Mouse (Mus musculus) liver, embryonic 16.5 days (tissue): ENCODE measurements at regions not wholly inside any gene's neighbourhood (a gene's known extent, or its start where the extent isn't known, plus 50 kb on each side); places are given as distances from the start of the nearest gene placed in this dataset.

Experiments used
- ATAC-seq: fragments of 200-750 bp; cut with Nextera tagmentation; 2 replicates; pipeline ENCODE4 v1.8.0; 2017; ENCODE audit warnings: low read depth, mild to moderate bottlenecking, moderate number of reproducible peaks, moderate library complexity
- H3K27ac ChIP-seq: fragments of 300-500 bp; sonication (generic); 2 replicates; pipeline ENCODE4 v1.5.1; 2014; ENCODE audit warnings: mild to moderate bottlenecking, low read length
- H3K27me3 ChIP-seq: fragments of 300-500 bp; sonication (generic); 2 replicates; pipeline ENCODE4 v1.6.1; 2014; ENCODE audit warnings: low read depth, low read length, mixed read lengths; ENCODE audit not compliant: control insufficient read depth, insufficient read depth
- H3K36me3 ChIP-seq: fragments of 300-500 bp; sonication (generic); 2 replicates; pipeline ENCODE4 v1.6.1; 2014; ENCODE audit warnings: mild to moderate bottlenecking; ENCODE audit not compliant: control insufficient read depth, insufficient read depth
- H3K4me1 ChIP-seq: fragments of 300-500 bp; sonication (generic); 2 replicates; pipeline ENCODE4 v1.6.1; 2014; ENCODE audit warnings: low read depth, low read length, mixed read lengths; ENCODE audit not compliant: control insufficient read depth
- H3K4me2 ChIP-seq: fragments of 300-500 bp; sonication (generic); 2 replicates; pipeline ENCODE4 v1.6.1; 2014; ENCODE audit warnings: low read depth, low read length, mixed read lengths
- H3K4me3 ChIP-seq: fragments of 300-500 bp; sonication (generic); 2 replicates; pipeline ENCODE4 v1.5.1; 2014; ENCODE audit warnings: low read depth, mild to moderate bottlenecking, low read length
- H3K9ac ChIP-seq: fragments of 300-500 bp; sonication (generic); 2 replicates; pipeline ENCODE4 v1.6.1; 2014; ENCODE audit warnings: low read depth, low read length
- H3K9me3 ChIP-seq: fragments of 300-500 bp; sonication (generic); replicated peaks from 2 replicates; pipeline ENCODE4 v1.6.1; 2016; ENCODE audit warnings: low read length; ENCODE audit not compliant: control insufficient read depth
- WGBS: fragments of 180-500 bp; shearing (Covaris S2); extraction: QIAGEN DNeasy Blood & Tissue Kit; methylation state at CpG from one replicate; pipeline ENCODE4 v1.1.7; 2014; ENCODE audit not compliant: insufficient replicate concordance; 5-methylcytosine and 5-hydroxymethylcytosine counted together

DNA sequence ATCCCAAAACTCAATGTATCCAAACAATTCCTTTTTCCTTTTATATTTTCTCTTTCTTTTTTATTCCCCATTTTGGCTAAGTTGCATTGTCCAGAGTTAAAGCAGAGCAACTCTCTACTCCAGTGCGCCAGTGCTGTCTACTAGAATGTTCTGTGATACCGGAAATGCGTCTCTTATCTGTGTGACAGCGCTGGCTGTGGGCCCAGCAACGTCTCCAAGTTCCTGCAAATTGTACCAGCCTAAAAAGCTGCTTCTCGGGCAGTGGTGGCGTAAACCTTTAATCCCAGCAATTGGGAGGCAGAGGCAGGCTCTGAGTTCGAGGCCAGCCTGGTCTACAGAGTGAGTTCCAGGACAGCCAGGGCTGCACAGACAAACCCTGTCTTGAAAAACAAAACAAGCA is 59.4 kb downstream of the Cox18 start:
- Histone ChIP-seq H3K9me3 (no peaks in the 10 kb centered on the region), H3K4me1 (no peaks in the 10 kb centered on the region), H3K36me3 (no peaks in the 10 kb centered on the region), H3K9ac (no peak overlapping the region), H3K27me3 (no peaks in the 10 kb centered on the region), H3K4me2 (no peak overlapping the region), H3K4me3 (no peak overlapping the region), H3K27ac (no peak overlapping the region)
- 57% methylated on average over 8 of the region's 8 CpGs for WGBS
- ATAC-seq = no peak

DNA sequence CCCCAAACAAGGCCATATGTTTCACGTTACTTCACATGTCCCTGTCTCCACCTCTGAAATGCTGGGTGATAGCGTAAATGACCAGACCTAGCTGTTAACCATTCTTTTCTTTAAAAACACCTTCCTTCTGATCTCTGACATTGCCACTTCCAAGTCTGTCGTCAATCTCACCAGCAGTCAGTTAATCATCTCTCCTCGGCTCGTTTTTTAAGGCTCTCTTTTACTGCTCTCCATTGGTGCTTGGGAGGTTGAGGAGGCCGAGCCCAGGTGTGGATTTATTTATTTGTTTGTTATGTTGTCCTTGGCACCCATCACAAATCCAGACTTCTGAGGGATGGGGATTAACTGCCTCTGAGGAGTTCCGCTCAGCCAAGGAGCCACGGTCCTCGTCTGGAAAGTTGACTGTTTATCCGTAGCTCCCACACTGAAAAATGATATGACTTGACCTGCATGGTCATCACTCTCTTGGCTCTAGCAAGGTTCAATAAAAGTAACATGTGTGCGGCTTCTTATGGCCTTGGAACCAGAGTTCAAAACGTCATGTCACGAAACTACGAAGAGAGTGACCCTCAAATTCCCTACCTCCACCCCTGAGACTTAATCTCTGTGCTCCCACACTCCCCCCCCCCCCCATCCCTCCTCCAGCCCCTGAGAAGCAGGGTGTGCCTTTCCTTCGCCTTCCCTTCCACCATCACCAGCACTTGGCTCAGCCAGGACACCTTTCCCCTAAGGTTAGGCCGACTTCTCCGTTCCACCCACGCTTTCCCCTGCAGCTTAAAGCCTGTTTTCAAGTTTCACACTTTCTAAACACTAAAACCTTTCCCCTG is 60.6 kb downstream of the Cox18 start:
- 62% methylated on average over 18 of the region's 18 CpGs for WGBS
- Histone ChIP-seq H3K27ac (no peak overlapping the region), H3K36me3 (no peaks in the 10 kb centered on the region), H3K4me1 (no peaks in the 10 kb centered on the region), H3K4me2 (no peak overlapping the region), H3K9ac (no peak overlapping the region), H3K27me3 (no peaks in the 10 kb centered on the region), H3K9me3 (no peaks in the 10 kb centered on the region), H3K4me3 (no peak overlapping the region)
- no peak for ATAC-seq

DNA sequence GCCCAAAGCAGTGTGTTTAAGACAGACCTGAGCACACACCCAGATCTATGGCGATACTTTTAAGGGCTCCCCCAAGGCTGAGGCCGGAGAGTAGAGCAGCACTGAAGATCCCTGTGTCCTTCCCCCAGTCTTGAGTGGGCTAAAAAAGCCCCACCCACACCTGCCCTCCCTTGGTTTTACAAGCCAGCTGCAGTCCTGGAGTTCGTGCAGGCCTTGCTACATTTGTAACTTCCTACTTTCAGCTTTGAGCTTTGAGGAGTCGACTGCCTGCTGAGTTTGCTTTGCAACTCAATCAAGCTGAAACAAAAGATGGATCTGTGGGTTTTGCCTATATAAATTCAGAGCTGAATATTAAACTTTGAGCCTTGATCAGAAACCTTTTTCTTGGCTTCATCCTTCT is 63.5 kb downstream of the Cox18 start:
- no peak overlapping the region for H3K9ac ChIP-seq
- H3K27ac ChIP-seq = no peak overlapping the region
- no peak overlapping the region for H3K4me2 ChIP-seq
- ATAC-seq = no peak
- H3K4me1 ChIP-seq = no peaks in the 10 kb centered on the region
- no peaks in the 10 kb centered on the region for H3K36me3 ChIP-seq
- no peaks in the 10 kb centered on the region for H3K27me3 ChIP-seq
- WGBS = 48% methylated on average over 4 of the region's 4 CpGs
- no peak overlapping the region for H3K4me3 ChIP-seq
- H3K9me3 ChIP-seq = no peaks in the 10 kb centered on the region

GRCm38 (mm10) chr5:90156522-90156921 is 67.3 kb downstream of the Cox18 start:
- 80% methylated on average over 4 of the region's 4 CpGs for WGBS
- Histone ChIP-seq H3K4me1 (no peaks in the 10 kb centered on the region), H3K4me2 (no peak overlapping the region), H3K27ac (no peak overlapping the region), H3K9ac (no peak overlapping the region), H3K36me3 (no peaks in the 10 kb centered on the region), H3K4me3 (no peak overlapping the region), H3K27me3 (no peaks in the 10 kb centered on the region), H3K9me3 (no peaks in the 10 kb centered on the region)
- ATAC-seq = no peak

DNA sequence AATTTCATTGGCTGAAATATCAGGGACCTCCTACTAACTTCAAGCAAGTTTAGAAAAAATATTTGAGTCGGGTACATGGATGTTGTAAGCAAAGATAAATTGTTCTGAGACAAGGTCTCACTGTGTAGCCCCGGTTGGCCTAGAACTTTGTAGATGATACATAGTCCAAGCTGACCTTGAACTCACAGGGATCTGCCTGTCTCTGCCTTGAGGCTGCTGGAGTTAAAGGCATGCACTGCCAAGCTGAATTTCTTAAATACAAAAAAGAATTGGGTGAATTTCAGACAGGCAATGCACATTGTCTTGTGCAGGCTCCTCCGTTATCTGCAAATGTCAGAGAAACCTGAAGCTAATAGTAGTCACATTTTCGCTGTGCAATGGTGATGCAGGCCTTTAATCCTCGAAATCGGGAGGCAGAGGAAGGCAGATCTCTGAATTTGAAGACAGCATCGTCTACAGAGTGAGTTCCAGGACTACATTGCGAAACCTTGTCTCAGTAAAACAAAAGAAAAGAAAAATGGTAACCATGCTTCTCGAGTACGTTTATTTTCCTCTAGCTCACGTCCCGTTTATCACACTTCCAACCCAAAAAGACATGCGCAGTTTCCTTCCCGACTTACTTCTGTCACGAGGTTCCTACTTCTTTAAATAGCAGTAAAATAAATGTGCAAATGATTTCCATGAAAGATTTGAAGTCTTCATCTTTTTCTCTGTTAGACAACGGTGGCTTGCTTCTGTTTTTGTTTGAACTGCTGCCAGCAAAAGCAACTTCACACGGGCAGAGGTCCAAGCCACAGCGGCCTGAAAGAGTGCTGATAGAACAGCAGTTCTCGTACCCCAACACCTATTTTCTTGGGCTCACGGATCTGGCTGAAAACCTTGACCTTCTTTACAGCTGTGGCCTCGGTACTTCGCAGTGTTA is 73.9 kb downstream of the Cox18 start:
- no peaks in the 10 kb centered on the region for H3K36me3 ChIP-seq
- H3K9ac ChIP-seq = no peak overlapping the region
- H3K4me1 ChIP-seq = no peaks in the 10 kb centered on the region
- no peak overlapping the region for H3K4me2 ChIP-seq
- no peak for ATAC-seq
- no peaks in the 10 kb centered on the region for H3K9me3 ChIP-seq
- H3K4me3 ChIP-seq = no peak overlapping the region
- no peaks in the 10 kb centered on the region for H3K27me3 ChIP-seq
- 69% methylated on average over 22 of the region's 22 CpGs for WGBS
- no peak overlapping the region for H3K27ac ChIP-seq

DNA sequence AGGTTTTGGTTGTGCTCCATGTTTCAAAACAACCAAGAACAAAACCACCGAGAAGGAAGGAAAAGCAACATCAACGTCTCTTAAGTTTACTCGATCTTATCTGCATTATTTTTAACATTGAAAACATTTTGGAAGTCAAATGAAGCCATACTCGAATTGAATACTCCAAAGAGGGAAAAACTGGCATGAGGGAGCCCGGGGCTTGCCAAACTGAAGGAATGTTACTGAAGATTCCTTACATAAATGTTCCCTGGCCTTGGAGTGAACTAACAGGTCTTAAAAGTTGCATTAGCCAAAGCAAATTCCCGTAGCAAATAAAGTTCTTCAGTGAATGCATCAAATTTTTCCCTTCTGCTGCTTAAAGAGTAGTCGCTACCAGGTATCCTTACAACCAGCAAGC is 87.8 kb downstream of the Cox18 start:
- no peaks in the 10 kb centered on the region for H3K36me3 ChIP-seq
- H3K4me2 ChIP-seq = no peak overlapping the region
- no peak overlapping the region for H3K4me3 ChIP-seq
- ATAC-seq = no peak
- 54% methylated on average over 7 of the region's 7 CpGs for WGBS
- no peak overlapping the region for H3K27ac ChIP-seq
- H3K9me3 ChIP-seq = no peaks in the 10 kb centered on the region
- no peaks in the 10 kb centered on the region for H3K4me1 ChIP-seq
- no peaks in the 10 kb centered on the region for H3K27me3 ChIP-seq
- no peak overlapping the region for H3K9ac ChIP-seq

- Histone ChIP-seq H3K9ac (no peak overlapping the region), H3K36me3 (no peaks in the 10 kb centered on the region), H3K27me3 (no peaks in the 10 kb centered on the region), H3K4me2 (no peak overlapping the region), H3K9me3 (no peaks in the 10 kb centered on the region), H3K4me3 (no peak overlapping the region), H3K4me1 (no peaks in the 10 kb centered on the region), H3K27ac (no peak overlapping the region)
- WGBS = 70% methylated on average over 1 of the region's 1 CpGs
- ATAC-seq = no peak
These were observed 116.8 kb downstream of the Cox18 start for GRCm38 (mm10) chr5:90107036-90107435.

GRCm38 (mm10) chr5:90104672-90105071 is 119.1 kb downstream of the Cox18 start:
- Histone ChIP-seq H3K9ac (no peak overlapping the region), H3K36me3 (no peaks in the 10 kb centered on the region), H3K27me3 (no peaks in the 10 kb centered on the region), H3K4me3 (no peak overlapping the region), H3K4me2 (no peak overlapping the region), H3K27ac (no peak overlapping the region), H3K4me1 (no peaks in the 10 kb centered on the region), H3K9me3 (no peaks in the 10 kb centered on the region)
- ATAC-seq = no peak
- 65% methylated on average over 7 of the region's 7 CpGs for WGBS

- Histone ChIP-seq H3K9ac (no peak overlapping the region), H3K27ac (no peak overlapping the region), H3K4me2 (no peak overlapping the region), H3K27me3 (no peaks in the 10 kb centered on the region), H3K4me3 (no peak overlapping the region), H3K9me3 (no peaks in the 10 kb centered on the region), H3K4me1 (no peaks in the 10 kb centered on the region), H3K36me3 (no peaks in the 10 kb centered on the region)
- 81% methylated on average over 7 of the region's 7 CpGs for WGBS
- ATAC-seq = no peak
These were observed 135.3 kb downstream of the Cox18 start for GRCm38 (mm10) chr5:90088541-90088940.
